Mouse (Mus musculus): ENCODE data around the gene Cirbp.
A peak's percentile ranks its signal among the peaks of the same experiment; 100 is the strongest.
"Not testable (repeated sequence)": the region's sequence is repeated elsewhere in the genome, so short reads cannot be mapped to it uniquely, and the experiment has no call there.

Gene Cirbp

DNA sequence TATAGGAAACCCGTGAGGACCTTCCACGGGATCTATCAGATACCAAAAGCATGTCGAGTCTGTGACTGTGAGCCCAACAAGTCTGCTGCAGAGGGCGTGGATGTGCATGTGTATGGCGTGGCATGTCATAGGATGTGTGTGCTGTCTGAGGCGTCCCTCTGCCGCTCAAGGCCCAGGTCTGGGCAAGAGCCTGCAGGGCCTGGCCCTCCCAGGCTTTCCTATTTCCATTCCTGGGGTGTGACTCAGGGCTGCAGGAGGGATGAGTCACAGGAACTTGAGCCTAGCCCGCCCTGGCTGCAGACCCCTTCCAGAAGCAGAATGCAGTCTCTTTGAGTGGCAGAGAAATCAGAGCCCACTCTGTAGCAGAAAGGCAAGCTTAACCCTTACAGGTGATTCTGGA is 2.1 kb upstream of the Cirbp start:
- no peak for DNase-seq (ENCODE audit: low spot score)

DNA sequence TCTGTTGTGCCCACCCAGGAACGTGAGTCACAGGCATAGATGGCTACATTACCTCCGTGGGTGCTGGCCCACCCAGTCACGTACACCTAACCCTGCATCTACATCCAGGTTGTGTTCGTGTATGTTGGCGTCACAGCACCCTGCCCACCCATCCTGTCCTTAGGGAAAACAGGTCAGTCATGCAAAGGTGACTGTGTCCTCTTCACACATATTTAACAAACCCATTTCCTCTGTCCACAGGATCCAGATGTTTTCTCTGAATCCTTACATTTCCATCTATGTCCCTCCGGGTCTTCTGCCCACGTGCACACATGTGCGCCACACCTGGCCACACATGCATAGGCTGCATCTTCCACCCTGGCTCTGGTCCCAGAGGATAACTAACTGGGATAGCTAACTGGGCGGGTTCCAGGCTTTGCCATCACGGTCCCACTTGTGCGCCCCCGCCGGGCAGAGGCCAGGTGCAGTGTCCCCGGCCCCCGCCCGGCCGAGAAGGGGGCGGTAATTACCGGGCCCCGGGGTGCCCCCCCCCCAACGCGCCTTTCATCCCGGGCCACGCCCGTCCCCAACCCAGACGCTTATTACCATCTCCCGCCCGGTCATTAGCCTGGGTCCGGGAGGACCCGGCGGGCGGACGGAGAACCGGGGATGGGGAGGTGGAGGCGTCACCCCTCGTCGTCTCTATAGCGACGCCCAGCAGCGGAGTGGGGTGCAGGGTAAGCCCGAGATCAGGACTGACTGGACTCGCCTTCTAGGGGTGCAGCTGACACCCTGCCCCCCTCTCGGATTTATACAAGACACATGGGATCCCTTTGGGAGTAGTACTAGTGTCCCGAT is 1.4 kb upstream of the Cirbp start:
- DNase-seq (ENCODE audit: low spot score), result no peak

DNA sequence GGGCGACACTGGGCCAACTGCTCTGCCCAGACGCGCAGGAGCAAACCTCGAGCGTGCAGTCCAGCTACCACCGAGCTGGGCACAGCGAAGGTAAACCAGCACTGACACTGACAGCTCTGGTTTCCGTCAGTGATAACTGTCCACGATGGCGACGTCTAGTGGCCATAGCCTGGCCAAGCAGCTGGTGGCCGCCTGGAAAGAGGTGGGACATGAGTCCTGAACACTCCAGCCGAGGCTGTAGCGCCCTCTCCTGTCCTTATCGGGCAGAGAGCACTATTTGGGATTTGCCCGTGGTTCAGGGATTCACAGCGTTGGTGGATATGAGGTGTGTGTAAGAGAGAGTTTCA is 814 bp upstream of the Cirbp start:
- peak; percentile 97 for DNase-seq (ENCODE audit: low spot score)

DNA sequence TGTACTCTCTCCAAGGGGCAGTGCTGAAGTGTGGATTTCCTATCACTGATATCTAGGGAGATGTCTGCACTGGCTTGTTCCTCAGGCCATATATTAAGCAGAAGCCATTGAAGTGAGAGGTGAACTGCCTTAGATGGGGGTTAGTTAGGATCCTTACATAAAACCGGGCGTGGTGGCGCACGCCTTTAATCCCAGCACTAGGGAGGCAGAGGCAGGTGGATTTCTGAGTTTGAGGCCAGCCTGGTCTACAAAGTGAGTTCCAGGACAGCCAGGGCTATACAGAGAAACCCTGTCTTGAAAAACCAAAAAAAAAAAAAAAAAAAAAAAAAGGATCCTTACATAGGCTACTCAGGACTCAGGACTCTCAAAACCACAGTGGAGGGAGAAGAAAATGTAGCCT is 351 bp downstream of the Cirbp start:
- DNase-seq (ENCODE audit: low spot score), result not testable (repeated sequence)

DNA sequence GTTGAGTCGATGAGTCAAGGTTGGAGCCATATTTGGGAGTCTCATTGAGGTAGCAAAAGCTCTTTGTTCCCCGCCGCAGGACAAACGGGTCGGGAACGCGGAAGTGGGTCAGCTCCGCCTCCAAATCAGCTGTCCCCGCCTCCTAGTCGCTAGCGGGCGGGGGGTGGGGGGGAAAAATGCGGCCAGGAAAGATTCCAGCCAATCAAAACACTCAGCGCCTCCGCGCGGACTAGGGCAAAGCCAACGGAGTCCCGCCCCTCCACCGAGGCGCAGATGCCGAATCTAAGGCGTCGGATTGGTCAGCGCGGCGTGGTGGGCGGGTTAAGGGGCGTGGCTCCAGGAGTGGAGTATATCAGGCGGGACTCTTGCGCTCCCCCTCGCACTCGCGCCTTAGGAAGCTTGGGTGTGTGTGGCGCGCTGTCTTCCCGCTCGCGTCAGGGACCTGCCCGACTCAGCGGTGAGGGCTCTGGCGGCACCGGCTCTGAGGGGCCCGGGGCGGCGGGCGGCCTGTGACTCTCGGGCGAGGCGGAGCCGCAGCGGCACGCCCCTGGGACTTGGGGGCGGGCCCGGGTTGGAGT is 1.8 kb downstream of the Cirbp start:
- DNase-seq (ENCODE audit: low spot score), result peak; percentile 100

DNA sequence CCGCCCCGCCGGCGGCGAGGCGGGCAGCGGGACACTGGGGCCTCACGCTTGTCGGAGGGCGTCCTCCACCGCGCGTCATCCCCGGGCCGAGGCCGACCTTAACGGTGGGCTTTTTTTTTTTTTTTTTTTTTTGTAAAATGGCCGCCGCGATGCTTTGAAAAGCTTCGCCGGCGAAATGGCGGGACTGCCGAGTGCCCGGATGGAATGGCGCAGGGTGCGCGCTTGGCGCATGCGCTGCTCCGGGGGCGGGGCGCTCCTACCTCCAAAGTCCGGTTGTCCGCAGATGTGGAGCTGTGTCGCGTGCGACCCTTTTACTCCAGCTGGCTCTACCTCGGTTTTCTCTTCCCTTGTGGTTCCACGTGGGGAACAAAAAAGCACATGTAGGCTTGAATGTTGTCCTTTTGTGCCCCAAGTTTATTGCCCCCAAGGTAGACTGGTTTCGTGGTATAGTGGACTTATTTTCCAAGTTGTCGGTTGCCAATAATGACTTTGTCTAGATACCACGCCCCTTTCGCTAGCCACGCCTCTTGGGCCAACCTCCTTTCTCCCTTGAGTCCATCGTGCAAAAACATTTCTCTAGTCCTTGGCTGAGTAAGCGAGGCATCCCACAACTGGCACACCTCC is 2.4 kb downstream of the Cirbp start:
- peak; percentile 97 for DNase-seq (ENCODE audit: low spot score)

DNA sequence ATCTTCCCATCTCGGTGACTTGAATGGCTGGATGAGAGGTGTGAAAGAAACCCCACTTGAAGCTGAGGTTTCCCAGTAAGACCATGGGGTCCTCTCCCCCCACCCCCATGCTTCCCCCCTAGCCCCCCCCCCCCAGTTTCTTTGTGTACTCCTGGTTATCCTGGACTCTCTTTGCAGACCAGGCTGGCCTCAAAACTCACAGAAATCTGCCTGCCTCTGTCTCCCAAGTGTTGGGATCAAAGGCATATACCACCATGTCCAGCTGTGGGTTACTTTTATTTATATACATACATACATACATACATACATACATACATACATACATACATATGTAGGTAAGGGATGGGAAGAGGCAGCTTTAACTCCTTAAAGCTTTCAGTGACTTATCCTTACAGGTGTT is 3.3 kb downstream of the Cirbp start:
- DNase-seq (ENCODE audit: low spot score), result no peak

DNA sequence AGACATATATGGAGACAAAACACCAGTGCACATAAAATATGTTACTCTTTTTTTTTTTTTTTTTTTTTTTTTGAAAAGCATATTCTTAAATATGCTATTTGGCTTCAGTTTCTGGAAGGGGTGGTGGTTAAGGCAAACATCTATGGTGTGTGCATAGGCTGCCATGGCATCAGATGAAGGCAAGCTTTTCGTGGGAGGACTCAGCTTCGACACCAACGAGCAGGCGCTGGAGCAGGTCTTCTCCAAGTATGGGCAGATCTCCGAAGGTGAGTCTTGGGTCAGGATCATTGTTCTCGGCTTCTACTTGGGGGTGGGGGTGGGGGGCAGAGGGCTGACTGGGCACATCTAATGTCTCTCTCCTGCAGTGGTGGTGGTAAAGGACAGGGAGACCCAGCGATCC is 3.9 kb downstream of the Cirbp start:
- DNase-seq (ENCODE audit: low spot score), result no peak

DNA sequence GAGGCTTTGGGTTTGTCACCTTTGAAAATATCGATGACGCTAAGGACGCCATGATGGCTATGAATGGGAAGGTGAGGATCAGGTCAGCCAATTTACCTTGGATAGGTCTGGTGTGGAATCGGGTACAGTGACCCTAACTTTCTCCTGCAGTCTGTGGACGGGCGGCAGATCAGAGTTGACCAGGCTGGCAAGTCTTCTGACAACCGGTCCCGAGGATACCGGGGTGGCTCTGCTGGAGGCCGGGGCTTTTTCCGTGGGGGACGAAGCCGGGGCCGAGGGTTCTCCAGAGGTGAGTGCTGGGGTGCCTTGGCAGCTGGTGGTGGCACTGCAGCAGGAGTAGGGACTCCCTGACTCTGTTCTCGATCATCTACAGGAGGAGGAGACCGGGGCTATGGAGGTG is 4.3 kb downstream of the Cirbp start:
- DNase-seq (ENCODE audit: low spot score), result no peak

DNA sequence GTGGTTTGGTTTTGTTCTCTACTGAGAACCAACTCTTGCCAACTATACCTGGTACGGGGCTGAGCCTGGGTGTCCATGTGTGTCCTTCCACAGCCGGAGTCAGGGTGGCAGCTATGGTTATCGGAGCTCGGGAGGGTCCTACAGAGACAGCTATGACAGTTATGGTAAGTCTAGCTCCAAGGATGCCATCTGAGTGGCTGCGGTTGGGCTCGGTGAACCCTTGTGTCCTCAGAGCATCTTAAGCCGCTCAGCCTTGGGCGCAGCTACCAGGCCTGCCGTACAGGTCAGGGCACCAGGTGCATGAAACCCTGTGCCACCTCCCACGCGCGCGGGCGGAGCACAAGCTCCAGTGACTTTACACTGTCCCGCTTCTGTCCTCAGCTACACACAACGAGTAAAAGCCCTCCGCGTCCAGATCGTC is 4.8 kb downstream of the Cirbp start:
- no peak for DNase-seq (ENCODE audit: low spot score)

DNA sequence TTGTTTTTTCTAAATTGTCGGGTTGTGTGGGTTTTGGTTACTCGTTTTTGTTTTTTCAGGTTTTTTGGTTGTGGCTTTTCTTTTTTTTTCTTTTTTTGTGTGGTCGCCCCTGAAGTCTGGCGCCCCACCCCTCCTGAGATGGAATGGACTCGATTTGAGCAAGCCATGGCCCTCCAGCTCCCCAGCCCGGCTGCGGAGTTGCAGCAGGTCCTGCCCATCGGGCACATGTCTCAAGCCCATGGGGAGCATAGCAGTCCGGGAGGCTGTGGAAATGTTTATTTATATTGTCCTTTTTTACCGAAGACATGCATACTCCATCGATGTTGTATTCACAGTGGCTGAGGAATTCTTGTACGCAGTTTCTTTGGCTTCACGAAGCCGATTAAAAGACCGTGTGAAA is 5.5 kb downstream of the Cirbp start:
- no peak for DNase-seq (ENCODE audit: low spot score)

DNA sequence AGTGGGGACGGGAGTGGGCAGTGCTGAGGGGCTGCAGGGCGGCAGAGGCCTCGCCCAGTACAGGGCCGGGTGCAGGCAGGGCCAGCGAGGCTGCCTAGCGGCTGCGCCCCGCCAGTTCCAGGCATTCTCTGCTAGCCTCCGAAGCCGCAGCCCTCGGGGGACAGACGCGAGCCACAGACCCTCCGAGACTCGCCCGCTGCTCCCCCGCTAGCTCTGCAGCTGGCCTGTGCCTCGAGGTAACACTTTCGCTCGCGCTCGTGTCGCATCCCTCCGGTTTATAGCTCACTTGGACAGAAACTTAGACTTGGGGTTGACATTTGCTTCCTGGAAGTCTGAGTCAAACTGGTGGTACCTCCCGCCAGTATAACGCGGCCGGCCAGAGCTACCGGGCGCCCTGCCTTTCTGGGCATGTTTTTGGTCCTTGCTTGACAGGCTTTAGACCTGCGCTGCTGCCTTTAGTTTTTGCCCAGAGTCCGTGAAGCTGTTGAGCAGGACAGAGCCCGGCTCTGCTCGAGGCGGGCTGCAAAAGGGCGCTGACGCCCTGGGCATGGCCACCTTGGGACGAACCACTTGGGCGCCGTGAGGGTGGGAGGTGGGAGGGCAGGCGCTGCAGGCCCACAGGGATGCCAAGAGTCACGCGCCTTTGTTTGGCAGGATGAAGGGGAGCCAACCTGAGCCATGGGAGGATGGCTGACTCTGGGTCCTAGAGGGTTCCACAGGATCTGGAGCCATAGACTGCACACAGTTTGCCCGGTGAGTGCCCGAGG is 6.2 kb downstream of the Cirbp start:
- DNase-seq (ENCODE audit: low spot score), result no peak

DNA sequence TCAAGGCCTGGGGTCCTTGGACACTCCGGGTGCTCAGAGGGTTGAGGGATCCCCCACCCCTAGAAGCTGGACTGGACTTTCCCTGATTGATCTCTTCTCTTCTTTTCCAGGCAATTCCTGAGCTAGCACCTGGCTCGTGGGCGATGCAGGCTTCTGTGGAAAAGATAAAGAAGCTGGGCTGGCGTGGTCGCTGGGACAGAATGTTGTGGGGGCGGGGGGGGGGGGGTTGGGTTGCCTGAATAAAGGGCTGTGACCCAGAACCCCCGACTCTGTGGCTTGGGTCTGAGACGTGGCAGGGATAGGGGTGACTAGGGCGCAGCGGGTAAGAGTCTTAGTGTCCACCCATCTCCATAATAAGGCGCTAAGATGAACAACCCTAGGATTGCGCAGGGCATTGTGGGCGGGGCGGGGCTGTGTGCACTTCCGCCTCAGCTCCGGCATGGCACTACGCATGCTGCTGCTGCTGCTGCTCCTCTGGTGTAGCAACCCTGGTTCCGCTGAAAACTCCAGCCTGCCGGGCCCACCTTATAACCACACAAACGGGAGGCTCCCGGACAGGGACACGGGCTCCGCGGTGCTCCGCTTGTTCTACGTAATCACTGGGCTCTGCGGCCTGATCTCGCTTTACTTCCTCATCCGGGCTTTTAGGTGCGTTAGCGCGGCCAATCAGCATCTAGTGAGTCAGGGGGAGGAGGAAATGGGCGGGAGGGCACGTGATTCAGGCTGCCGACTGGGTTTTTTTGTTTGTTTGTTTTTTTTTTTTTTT is 6.9 kb downstream of the Cirbp start, which contains the start of gene 1600002K03Rik:
Gene 1600002K03Rik (plus strand): TSS at position 418 of the 766 bp plus-strand sequence.
- peak; percentile 92 for DNase-seq (ENCODE audit: low spot score)

DNA sequence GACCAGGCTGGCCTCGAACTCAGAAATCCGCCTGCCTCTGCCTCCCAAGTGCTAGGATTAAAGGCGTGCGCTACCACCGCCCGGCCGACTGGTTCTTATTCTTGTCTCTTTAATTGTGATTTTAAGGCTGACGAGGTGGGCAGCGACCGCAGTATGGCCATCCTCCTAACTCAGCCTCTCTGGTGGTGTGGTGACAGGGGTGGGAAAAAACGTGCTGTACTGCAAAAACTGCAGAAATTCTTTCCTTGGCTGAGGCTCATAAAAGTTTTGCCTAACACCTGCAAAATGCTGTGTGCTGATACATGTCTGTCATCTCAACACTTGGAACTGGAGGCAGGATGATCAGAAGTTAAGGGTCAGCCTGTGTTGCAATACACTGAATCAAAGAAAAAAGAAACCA is 7.6 kb downstream of the Cirbp start:
- no peak for DNase-seq (ENCODE audit: low spot score)

DNA sequence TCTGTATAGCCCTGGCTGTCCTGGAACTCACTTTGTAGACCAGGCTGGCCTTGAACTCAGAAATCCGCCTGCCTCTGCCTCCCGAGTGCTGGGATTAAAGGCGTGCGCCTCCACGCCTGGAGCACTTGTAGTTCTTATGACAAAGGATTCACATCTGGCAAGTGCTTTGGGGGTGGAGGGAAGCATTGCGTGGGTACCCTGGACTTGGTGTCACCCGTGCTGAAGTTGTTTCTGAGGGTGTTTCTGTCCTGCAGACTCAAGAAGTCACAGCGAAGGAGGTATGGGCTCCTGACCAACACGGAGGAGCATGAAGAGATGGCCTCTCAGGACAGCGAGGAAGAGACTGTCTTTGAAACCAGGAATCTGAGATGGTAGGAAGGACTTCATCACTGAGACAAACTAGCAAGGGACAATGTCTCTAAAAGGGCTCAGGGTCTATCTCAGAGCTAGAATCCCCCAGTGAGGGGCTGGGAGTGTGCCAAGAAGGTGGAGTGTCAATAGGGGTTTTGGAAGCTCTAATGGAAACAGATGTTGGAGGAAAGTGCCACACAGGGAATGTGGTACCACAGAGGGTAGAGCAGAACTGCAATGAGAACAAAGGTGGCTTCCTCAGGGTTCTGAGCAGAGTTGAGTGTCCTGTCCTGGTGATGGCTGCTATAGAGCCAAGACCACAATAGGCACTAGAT is 8.3 kb downstream of the Cirbp start:
- no peak for DNase-seq (ENCODE audit: low spot score)

DNA sequence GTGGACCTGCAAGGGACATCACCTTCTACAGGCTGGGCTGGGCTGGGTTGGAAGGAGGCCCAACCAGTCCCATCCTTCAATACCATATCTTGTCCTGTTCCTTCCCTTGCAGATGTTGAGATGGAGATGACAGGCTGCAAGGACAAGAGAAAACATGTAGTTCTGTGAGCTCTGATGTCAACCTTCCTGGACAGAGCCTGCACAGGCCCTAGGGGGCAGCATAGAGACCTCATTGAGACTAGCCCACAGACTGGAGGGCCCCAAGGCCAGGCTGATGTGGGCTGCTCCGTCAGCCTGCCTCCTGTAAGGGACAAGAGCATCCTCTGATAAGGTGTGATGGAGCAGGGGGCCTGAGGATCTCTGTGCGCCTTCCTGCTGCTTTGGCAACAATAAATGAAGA is 8.9 kb downstream of the Cirbp start:
- no peak for DNase-seq (ENCODE audit: low spot score)

DNA sequence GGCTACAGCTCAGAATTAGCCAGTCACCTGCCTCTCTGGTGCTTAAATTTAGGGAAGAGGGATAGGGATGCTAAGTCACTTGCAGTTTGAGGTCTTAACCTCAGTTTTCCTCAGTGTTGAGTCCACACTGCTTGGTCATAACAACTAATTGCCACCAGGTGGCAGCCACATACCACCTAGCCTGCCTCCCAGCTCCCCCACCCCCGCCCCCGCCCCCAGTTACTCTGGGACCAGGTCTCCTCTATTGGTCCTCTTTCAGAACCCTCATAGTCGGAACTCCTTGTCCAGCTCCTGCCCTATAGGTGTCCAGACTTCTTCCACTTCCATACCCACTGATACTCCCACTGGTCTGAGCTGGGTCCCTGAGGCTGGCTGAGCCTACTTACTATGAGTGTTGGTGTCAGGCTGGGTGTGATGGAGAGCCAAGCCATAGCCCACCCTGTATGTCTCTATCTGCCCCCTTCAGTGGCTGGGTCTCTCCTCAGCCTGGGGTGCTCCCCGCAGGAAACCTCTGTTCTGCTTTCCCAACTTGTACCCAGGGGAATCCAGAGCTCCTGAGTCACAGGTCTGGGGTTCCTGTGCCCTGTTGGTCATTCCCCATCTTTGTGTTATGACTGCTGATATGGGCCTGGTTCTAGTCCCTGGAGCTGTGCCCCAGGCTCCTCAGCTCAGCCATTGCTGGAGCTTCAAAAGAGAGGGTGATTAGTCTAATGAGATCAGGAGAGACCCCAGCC is 9.9 kb downstream of the Cirbp start:
- no peak for DNase-seq (ENCODE audit: low spot score)

DNA sequence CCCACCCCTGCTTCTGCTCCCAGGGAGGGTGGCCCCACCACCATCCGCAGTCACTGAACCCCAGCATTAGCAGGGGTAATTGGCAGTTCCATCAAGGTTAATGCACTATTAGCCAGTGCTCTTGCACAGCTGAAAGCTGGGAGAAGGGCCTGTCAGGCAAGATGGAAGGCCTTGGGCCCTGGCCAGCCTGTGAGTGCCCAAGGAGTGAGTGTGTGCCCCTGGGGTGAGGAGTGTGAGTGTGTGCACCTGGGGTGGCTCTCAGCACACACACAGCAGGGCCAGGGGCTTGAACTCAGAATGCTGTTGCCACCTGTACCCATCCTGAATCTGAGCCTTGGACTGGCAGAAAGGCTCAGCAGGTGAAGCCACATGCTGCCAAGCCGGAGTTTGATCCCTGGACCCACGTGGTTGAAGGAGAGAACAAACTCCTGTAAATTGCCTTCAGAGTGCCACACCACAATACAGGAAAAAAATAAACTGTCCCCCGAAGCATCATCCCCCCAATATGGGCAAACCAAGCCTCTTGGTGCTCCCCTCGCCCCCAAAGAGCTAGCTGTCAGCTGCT is 10.6 kb downstream of the Cirbp start:
- DNase-seq (ENCODE audit: low spot score), result no peak

DNA sequence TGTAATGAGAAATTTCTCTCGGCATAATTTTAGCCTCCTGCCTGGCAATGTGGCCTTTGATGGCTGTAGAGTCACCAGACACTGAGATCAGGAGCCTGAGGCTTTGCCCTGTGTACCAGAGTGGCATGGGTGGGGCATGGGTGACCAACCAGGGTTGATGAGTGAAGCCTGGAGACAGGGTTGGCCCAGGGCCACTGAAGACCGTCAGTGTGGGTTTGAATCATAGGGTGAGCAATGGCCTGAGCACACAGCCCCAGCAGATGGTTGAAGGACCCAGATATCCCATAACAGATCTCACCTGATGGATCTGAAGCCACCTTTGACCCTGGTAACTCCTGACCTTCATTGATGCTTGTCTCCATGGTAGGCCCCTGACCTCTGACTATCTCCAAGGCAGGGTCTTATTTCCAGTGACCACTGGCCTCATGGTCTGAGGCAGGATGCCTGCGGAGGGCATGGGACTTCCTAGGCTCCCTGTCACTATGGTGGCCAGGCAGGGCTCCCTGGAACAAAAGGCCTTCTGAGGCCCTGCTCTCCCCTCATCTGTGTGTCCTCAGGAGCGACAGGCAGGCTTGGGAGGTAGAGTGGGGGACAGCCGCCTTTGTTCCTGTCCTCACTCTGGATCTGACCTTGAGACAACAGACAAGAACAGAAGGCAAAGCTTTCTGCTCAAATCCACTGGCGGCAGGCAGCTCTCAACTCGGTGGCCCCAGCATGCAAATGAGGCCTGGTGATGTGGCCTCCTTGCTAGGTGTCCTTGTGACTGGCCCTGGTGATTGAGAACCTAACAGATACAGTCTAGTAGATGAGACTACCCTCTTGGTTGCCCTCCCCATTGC is 11.9 kb downstream of the Cirbp start:
- no peak for DNase-seq (ENCODE audit: low spot score)
